Mouse (Mus musculus) brain, adult 2 months (tissue): ENCODE measurements around the gene 1700067P10Rik.

Experiments used
- DNase-seq: peaks from one replicate; pipeline ENCODE4 v3.0.0; 2011; ENCODE audit warnings: low read depth, low spot score

1700067P10Rik gene

DNA sequence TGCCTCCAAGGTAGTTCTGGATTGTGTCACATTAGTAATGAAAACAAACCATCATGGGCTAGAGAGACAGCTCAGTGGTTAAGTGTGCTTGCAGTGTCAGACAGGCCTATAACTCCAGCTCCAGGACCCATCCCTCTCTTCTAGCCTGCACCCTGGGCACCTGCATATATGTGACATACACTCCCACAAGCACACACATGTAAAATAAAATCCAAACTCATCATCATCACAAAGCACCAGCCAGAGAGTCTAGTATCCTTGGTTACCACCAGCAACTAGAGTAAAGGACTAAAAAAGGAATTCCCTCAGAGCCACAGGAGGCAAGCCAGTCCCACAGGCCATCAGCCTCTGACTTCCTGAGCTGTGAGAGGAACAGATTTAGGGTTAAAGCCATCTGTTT lies at the start of gene 1700067P10Rik:
1700067P10Rik (plus strand) TSS at position 301 of the 400 bp plus-strand sequence.
- DNase-seq, result no peak

DNA sequence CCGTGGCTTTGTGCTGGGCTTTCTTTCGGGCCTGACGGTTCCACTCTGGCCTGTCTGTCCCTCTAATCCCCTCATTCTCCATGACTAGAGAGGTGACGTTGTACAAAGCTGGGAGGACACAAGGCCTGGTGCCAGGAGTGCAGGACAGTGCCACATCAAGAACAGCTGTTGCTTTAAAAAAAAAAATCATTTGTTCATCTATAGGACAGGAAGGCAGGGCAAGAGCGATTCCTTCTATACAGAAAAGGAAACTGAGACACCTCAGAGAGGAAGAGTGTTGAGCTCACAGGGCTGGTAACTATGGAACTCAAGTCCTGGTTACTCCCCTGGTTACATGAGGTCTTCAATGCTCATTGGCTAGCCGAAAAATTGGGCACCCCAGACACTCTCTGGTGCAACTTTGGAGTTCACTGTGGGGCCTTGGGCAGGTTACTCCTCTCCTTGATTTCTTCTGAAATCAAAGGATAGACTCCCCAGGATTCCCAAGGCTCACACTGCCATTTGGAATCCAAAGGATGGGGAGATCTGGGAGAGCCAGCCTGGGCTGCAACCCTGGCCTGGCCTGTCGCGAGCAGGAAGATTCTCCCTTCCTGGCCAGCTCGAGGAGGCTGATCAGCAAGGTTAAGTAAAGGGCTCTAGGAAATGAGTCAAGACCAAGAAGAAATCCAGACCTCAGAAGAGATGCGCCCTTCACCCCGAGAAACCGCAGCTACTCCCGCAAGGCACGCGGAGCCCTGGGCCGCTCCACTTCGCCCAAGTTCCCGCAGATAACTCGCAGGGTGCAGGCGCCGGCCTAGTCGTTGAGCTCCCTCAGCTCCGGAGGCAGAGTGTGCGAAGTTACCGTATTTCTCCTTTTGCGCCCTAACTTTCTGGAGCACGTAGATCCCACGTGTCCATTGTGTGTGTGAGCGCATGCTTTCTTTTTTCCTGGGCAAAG lies 47.5 kb upstream of the 1700067P10Rik start:
- DNase-seq, result peak; percentile 87

DNA sequence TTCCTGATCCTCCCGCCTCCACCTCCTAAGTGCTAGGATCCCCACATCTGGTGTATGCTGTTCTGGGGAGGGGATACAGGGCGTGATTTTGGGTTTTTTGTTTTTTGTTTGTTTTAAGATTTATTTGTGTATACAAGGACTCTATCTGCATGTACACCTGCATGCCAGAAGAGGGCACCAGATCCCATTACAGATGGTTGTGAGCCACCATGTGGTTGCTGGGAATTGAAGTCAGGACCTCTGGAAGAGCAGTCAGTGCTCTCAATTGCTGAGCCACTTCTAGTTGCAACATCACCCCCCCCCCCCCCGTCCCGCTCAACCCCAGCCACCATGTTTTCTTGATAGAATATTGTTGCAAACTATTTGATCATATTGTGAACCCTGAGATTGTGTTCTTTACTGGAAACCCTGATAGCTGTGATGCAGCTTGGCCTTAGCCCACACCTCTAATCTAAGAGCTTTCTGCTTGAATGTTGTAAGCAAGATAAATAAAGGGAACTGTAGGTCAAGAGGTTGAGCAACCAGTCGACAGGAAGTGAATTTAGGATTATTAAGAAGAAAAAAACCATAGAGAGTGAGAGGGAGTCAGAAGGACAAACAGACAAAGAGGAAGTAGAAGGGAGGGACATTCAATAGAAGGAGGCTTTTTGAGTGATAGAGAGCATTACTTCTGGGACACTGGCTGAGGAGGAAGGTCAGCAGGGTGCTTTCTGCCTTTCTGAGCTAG lies 45.8 kb upstream of the 1700067P10Rik start:
- no peak for DNase-seq

DNA sequence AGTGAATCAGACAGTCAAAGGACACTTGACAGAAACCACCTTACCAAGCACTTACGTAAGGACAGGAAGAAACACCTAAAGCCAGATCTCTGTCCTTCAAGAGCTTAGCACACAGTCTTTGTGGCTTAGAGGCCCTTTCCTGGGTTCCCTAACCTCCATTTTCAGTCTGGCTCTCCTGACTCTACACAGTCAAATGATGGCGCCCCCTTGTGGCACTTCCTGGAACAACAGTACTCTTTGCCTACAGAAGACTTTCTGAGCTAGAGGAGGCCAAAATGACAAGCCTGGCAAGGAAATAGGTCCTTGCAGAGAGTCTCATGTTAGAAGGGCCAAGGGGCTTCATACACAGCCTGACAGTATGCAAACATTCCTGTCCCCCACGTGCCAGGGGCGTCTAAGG lies 43.5 kb upstream of the 1700067P10Rik start:
- DNase-seq, result peak; percentile 70

DNA sequence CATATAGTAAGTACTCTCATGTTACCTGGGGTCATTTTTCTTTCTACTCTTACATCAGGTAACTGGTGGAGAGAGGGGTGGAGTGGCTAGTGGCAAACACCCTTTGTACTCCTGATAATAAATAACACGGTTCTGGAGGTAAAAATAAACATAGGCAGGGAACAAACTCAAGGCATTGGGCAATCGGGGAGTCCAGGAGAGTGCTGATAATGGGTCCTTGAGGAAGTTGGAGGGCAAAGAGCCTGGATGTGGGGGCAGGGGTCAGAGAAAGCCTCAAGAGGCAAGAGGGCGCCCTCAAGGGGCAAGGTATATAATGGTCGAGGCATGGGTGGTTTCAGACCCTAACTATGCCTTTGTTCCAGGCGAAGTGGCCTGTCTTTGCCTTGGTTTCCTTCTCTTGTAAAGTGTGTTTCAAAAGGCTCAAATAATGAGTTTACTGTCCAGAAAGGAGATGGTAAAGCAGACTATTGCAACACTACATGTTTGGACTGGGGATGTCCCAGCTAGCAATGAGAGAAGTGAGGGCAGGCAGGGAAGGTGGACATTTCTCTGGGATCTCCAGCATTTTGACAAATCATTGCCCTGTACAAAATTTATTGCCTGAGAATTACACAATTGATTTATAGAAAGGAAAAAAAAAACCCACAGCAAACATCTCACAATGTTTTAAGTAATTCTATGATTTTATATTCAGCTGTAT lies 37.3 kb upstream of the 1700067P10Rik start:
- DNase-seq, result no peak

DNA sequence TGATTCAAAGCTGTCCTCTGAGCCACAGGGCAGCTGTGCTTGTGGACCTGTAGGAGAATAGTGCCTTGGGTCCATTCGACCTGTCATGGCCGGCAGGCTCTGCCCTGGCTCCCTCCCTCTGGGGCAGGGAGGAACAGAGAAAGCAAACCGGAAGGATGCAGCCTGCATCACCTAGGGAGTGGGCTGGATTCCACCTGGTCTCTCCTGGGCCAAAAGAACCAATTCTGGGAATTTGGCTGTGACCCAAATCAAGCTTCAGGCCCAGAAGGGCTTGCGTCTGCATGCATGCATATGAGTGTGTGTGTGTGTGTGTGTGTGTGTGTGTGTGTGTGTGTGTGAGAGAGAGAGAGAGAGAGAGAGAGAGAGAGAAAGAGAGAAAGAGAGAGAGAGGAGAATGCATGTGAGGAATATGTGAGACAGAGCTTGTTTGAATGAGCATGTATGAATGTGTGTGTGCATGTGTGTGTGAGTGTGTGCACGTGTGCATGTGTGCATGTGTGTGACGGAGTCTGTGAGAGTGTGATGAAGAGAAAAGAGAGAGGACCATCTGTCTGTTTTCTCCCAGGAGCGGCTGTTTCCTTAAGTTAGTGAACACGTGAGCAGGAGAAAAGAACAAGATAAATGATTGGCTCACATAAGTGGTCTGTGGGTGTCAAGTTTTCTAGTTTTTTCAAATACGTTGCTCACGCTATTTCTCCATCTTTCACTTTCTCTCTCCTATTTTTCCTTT lies 36.6 kb upstream of the 1700067P10Rik start:
- no peak for DNase-seq

DNA sequence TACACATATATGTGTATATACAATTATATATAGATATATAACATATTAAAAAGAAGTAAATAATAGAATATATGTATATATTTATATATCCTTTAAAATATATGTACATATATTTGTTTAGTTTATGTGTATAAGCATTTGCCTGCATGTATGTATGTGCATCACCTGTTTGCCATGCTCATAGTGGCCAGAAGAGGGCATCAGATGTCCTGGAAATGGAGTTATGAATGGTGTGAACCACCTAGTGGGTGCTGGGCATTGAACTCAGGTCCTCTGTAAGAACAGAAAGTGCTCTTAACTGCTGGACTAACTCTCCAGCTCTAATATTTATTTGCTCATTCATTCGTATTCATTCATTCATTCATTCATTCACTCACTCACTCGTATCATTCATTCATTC lies 35.5 kb upstream of the 1700067P10Rik start:
- DNase-seq, result no peak

DNA sequence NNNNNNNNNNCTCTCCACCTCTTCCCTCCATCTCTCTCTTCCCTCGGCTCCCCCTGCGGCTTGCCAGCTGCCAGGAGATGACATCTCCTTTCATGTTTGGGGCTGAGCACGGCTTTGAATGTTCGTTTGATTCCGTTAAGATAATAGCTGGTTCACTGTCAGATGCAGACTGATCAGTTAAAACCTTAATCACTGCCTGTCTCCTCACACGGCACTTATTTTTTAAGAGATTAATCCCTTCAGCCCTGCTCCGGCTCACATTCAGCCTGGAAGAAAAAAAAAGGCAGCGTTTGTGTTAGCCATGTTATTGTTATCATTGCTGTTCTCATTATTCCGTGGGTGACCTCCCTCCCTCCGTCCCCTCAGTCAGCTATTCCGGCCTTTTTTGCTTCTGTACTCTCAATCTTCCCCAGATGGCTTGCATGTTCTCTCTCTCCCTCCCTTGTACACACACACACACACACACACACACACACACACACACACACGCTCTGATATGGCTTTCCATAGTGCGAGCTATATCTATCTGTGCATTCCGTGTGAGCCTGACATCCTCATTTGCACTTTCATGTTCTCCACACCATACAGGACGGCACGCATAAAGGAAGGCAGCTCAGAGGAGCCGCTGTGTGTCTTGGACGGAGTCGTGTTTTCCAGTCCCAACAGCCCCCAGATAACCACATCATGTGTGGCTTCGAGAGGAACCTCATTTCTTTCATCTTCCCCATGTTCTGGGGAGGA lies 33.9 kb upstream of the 1700067P10Rik start:
- peak; percentile 55 for DNase-seq

DNA sequence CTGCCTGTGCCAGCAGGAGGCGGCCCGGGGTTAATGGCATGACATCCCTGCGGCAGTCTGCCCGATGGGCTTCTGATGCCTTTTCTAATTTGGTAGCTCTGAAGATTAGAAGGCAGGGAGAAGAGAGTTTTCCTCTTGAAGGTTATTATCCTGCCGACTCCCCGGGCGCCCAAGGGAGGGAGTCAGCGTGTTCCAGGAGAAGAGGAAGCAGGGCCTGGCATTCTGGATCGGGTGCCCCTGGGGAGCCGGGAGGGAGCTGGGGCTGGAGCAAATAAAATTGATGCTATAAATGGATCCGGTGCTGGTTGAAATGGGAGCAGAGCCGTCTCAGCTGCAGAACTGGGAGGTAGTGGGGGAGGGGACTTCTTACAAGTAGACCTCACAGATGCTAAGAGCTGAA lies 31.7 kb upstream of the 1700067P10Rik start:
- peak; percentile 58 for DNase-seq

DNA sequence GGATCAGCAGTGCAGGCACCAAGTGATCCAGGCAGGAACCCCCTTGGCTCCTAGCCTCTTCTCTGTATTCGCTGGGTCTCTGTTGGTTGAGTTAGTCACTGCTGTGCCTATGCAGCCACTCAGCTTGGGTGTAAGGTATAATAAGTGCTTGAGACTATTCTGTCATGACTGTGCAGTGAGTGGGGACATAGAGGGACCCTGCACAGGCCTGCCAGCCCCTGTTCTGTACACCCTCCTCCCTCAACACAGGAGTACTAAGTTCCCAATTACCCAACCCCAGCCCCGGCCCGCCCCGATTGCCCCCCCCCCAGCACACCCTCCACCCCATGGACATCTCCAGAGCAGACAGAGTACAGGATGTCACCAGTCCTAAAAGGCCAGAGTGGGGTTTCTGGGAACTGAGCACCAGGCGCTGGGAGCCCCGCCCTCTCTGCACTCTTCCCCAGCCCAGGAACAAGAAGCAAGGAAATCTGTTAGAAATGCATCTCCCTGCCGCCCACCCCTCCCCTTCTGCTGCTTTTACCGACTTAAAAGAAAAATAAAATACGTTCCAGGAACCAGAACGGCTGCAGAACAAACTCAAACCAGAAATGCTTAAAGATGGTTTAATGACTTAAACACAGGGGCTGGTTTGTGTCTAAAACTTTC lies 24.8 kb upstream of the 1700067P10Rik start:
- peak; percentile 48 for DNase-seq

DNA sequence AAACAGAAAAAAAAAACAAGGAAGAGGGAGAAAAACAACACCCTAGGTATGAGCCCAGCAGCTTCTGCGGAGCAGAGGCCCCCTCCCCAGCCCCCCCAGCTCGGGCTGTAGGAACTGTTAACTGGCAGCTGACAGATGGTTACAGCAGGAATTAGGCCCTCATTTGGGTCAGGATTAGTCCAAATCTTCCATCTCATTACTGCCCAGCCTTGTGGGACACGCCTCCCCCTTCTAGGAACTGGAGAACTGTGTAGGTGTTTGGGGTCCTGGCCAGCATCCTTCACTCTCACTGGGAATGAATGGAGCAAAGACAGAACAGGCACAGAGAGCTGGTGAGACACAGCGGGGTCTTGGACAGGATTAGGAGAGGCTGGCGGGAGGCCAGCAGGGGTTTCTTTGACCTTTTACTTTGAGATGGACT lies 24.0 kb upstream of the 1700067P10Rik start:
- DNase-seq, result no peak

DNA sequence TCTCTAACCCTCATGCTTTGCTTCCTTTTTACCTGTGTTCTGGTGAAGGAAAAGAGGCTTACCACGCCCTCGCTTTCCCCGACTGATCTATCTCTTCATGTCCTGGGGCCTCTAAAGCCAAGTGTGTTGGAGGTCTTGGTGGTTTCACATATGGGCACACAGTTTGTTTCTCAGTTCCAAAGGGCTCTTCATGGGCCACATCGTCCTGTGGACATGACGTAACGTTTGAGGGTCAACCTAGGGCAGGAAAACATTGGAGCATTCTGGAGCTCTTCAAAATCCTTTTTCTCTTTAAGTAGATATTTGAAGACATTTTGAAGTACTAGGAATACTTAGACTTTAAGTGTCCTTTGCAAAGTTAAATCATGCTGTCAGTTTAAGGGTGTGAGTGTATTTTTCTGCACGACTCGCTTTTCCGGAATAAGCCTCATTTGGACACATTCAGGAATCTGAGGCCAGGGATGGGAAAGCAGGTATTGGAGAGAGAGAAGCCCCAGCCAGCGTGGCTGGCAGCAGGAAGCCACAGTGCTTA lies 22.0 kb upstream of the 1700067P10Rik start:
- no peak for DNase-seq

DNA sequence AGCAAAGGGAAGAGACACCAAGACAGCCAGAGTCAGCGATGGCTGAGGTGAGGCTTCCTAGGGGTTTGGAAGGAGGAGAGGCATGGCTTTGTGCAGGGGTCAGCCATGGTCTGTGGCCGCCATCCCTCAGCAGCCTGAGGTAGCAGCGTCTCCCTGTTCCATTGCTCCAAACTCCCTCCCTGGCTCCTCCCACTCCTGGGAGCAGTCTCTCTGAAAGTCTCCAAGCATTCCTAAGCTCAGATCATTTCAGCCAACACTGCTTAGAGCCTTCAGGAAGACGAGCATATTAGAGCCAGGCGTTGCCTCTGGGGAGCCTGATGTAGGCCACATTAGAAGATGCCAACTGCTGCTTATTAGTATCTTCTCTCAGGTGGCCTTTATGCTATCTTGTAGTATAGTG lies 21.4 kb upstream of the 1700067P10Rik start:
- DNase-seq, result no peak

DNA sequence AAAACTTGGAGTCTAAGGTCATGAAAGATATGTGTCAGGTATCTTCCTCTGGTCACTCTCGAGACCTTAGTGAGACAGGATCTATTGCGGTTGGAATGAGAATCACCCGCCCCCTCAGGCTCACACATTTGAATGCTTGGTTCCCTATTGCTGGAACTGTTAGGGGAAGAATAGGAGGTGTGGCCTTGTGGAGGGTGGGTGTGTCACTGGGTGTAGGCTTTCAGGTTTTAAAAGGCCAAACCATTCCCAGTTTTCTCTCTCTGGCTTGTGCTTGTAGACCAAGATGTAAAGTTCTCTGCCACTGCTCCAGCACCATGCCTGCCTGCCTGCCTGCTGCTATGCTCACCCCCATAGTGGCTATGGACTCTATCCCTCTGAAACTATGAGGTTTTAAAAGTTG lies 8.5 kb upstream of the 1700067P10Rik start:
- no peak for DNase-seq

DNA sequence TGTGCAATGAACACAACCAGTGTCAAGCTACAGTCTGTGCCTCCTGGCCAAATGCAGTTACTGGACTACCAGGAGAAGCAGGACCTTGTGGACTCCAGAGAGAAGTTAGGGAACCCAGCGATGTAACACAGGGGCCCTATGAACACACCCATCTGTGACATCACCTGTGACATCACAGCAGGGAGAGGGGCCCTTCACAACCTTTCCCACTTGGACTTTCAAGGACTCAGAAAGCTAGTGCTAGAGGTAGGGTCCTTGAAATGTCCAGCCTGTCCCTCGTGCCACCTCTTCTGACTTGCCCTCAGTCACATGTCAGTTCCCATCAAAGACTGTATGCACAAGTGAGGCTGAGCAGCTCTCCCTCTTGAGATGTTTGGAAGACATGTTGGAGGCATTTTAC lies 327 bp downstream of the 1700067P10Rik start:
- DNase-seq, result no peak

DNA sequence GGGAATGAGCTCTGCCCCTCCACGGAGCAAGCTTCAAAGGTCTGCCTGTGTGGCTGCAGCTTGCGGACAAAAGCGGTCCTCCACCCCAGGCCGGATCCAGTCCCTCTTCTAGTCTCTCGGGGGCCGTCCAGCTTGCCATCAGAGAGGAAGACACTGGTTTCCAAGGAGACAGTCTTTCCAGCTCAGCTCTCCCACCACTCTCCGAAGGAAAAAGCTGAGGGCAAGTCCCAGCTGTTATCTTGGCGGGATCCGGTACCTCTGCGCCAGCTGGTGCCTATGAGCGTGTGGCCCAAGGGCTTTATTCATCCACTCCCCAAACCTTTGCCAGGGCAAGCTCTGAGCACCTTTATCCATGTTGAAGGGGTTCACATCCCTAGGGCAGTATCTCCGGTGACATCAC lies 1.2 kb downstream of the 1700067P10Rik start:
- no peak for DNase-seq

DNA sequence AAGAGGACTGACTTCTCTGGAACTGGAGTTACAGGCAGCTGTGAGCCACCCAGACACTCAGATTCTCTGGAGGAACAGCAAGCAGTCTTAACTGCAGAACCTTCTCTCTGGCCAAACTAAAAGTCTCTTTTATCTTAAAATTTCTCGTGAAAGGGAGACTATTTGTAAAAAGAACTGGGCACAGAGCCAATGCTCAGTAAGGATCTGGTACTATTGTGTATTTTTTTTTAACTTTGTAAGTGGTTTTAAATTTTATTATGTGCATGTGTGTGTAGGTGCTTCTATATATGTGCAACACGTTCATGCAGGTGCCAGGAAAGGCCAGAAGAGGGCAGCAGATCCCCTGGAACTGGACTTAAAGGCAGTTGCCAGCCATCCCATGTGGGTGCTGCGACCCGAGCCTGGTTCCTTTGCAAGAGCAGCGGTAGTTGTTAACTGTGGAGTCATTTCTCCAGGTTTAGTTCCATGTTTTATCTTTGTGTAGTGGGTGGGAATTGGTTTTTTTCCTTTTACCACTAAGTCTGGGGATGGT lies 4.2 kb downstream of the 1700067P10Rik start:
- peak; percentile 27 for DNase-seq

DNA sequence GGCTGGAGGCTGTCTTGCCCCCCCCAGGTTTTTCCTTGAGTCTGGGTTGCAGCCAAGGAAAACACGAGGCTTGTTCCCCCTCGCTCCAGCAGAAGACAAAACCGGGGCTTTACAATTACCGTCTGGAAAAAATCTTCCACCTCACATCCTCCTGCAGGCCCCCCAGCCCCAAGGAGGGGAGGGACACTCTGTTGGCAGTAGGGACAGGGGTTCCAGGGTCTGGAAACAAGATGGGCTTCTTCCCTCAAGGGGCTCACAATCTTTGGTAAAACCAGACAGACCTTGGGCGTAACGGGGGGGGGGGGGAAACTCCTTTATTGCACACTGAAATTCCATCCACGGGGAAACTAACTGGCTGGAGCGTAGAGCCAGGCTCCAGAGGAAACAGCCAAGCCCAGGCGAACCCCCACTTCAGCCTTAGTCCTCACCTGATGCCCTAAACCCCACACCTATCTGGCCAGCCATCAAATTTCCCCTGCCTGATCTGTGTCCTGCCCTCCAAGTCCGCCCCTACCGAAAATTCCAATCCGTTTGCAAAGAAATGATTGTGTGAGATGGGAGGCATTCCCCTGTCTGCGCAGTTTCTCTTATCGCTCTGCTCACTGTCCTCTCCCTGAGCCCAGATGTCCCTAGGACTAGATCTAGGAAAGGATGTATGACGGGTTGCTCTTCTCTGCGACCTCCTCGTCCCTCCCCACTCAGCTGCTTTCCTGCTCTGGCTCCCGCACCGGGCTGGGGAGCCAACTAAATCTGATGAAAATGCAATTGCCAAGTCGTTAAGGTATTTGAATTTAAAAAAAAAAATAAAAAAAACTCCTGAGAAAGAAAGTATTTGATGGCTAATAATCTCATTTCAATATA lies 5.9 kb downstream of the 1700067P10Rik start:
- no peak for DNase-seq

DNA sequence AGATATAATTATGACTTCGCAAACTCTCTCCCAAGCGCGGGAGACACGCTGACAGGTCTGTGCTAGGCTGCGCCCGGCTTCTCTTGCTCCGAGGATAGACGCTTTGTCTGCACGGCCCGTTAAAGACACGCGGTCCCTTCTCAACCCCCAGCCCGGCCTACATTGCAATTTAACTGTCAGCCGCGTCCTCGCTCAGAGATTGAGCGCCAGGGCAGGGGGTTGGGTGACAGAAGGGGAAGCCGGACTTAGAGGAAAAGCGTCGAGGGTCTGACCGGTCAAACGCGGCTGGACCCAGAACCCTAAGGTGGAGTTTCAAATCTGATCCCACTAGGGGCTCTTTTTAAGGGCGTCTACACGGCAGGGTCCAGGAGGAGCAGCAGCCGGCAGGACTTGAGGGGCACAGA lies 6.6 kb downstream of the 1700067P10Rik start:
- DNase-seq, result no peak
